Mouse (Mus musculus) forebrain, embryonic 15.5 days (tissue): ENCODE results near the gene Serpinb9g. TPM values are rescaled to one million over a fixed set of nuclear protein-coding genes. Genes with fewer than 3 reads are reported as not detected.
"Not testable (repeated sequence)": the region's sequence is repeated elsewhere in the genome, so short reads cannot be mapped to it uniquely, and the experiment has no call there.

Source experiments
- ATAC-seq: fragments of 200-750 bp; cut with Nextera tagmentation; replicated peaks from 2 replicates; pipeline ENCODE4 v1.8.0; 2017; ENCODE audit warnings: mild to moderate bottlenecking, moderate TSS enrichment, moderate library complexity
- H3K27ac ChIP-seq: fragments of 300-500 bp; sonication (generic); replicated peaks from 2 replicates; pipeline ENCODE4 v1.5.1; 2015; ENCODE audit warnings: mild to moderate bottlenecking, inconsistent platforms
- H3K27me3 ChIP-seq: fragments of 300-500 bp; sonication (generic); 2 replicates; pipeline ENCODE4 v1.6.1; 2015; ENCODE audit warnings: inconsistent platforms
- H3K36me3 ChIP-seq: fragments of 300-500 bp; sonication (generic); 2 replicates; pipeline ENCODE4 v1.6.1; 2015; ENCODE audit warnings: mild to moderate bottlenecking, inconsistent platforms
- H3K4me1 ChIP-seq: fragments of 300-500 bp; sonication (generic); 2 replicates; pipeline ENCODE4 v1.6.1; 2015; ENCODE audit warnings: inconsistent platforms
- H3K4me2 ChIP-seq: fragments of 300-500 bp; sonication (generic); replicated peaks from 2 replicates; pipeline ENCODE4 v1.6.1; 2015; ENCODE audit warnings: mild to moderate bottlenecking, inconsistent platforms
- H3K4me3 ChIP-seq: fragments of 300-500 bp; sonication (generic); 2 replicates; pipeline ENCODE4 v1.5.1; 2015; ENCODE audit warnings: mild to moderate bottlenecking, inconsistent platforms
- H3K9ac ChIP-seq: fragments of 300-500 bp; sonication (generic); replicated peaks from 2 replicates; pipeline ENCODE4 v1.6.1; 2015; ENCODE audit warnings: mild to moderate bottlenecking, inconsistent platforms
- H3K9me3 ChIP-seq: fragments of 300-500 bp; sonication (generic); 2 replicates; pipeline ENCODE4 v1.6.1; 2016; ENCODE audit warnings: inconsistent platforms
- WGBS: fragments of 180-500 bp; shearing (Covaris S2); methylation state at CpG from one replicate; pipeline ENCODE4 v1.1.7; 2015; ENCODE audit warnings: mixed read lengths; 5-methylcytosine and 5-hydroxymethylcytosine counted together
- polyA plus RNA-seq: library from polyadenylated mRNA; unstranded; fragments of >200 nt; fragmentation: Nextera tagmentation; extraction: Ambion mirVana; gene quantifications from 2 replicates; pipeline ENCODE4 v1.2.1, GENCODE M21; 2015

Serpinb9g gene
- polyA plus RNA-seq: not detected in 2 replicates

DNA sequence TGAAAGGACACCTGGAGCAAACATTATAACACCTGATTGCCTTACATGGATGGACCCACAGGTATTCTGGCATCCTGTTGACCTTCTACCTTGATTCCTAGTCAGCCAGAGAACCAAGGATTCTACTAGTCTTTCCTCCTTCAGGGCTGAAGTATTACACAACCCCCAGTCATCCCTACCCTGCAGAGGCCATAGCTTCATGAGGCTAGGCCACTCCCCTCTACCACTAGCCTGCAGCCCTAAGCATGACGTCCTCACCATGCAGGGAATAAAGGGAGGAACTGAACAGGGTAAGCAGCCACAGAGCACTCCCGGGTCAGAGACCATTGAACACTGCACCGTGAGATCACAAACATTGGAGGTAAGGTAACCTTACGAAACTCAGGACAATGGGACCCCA is at the start of gene Serpinb9g:
Gene Serpinb9g (plus strand): TSS at position 301 of the 400 bp plus-strand sequence.
- 80% methylated on average over 4 of the region's 4 CpGs for WGBS
- H3K27me3 ChIP-seq, H3K9ac ChIP-seq, H3K27ac ChIP-seq, ATAC-seq, H3K4me3 ChIP-seq, H3K4me2 ChIP-seq, H3K36me3 ChIP-seq, H3K9me3 ChIP-seq, H3K4me1 ChIP-seq: not testable (repeated sequence)

DNA sequence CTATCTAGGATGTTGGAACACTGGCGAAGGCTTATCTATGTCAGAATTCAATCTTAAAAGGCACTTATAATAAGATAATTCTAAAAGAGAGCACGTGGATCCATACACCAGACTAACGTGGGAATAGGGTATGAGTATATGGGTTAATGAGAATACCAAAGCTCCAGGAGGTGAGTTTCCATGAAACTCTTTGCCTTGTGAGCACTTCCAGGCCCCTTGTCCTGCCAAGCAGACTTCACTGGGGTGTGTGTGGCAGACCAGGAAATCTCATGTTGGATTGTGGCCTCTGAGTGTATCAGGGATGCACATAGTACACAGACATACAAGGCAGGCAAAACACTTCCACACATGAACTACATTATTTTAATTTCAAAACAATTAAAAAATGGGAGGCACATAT is 718 bp upstream of the Serpinb9g start:
- 79% methylated on average over 3 of the region's 3 CpGs for WGBS
- not testable (repeated sequence) for H3K4me2 ChIP-seq, H3K4me1 ChIP-seq, H3K9ac ChIP-seq, H3K27ac ChIP-seq, H3K27me3 ChIP-seq, H3K9me3 ChIP-seq, H3K36me3 ChIP-seq, H3K4me3 ChIP-seq, ATAC-seq

DNA sequence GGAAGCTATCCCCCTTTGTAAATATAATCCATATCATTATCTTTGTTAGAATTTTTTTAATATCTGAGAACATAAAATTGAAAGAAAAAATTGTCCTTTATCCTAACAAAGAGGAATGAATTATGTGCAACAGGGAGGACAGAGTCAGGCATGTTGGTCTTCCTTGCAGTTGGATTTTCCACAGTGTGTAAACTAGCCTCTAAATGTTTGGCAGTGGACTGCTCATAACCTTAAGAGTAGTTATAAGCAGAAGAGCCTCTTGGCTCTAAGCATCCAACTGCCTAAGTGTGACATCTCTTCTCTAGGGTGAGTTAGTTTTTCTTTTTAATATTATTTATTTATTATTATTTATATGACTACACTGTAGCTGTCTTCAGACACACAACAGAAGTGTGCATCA is 40.0 kb downstream of the Serpinb9g start:
- Histone ChIP-seq H3K9ac (no peak overlapping the region), H3K4me3 (no peak overlapping the region), H3K4me1 (no peaks in the 10 kb centered on the region), H3K9me3 (peaks cover 15% of the 10 kb centered on the region), H3K36me3 (no peaks in the 10 kb centered on the region), H3K4me2 (no peak overlapping the region), H3K27ac (no peak overlapping the region), H3K27me3 (no peaks in the 10 kb centered on the region)
- ATAC-seq: no peak

DNA sequence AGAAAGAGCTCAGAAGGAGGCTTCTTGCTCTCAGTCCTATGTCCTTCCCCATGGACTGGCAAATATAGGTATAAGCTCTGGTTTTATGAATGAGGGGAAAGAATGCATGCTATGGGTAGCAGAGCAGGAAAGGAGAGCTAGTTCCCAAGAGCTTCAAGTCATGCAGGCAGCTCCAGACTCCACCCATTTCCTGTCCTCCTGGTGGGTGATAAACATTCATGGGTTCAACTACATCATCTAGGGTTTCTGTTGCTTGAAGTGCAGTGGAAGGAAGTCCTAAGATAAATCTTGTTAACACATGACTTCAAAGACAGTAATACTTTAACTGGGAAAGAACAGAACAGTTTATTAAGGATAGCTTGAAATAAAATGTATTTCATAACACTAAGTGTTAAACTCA is 48.2 kb downstream of the Serpinb9g start:
- H3K4me1 ChIP-seq: no peaks in the 10 kb centered on the region
- H3K9me3 ChIP-seq: 0 out of 2 replicates have a peak, but pooled peaks cover 16% of the 10 kb centered on the region
- H3K27ac ChIP-seq: no peak overlapping the region
- no peak overlapping the region for H3K4me3 ChIP-seq
- no peak overlapping the region for H3K9ac ChIP-seq
- H3K27me3 ChIP-seq: no peaks in the 10 kb centered on the region
- no peak for ATAC-seq
- H3K4me2 ChIP-seq: no peak overlapping the region
- H3K36me3 ChIP-seq: no peaks in the 10 kb centered on the region

Other genes starting within 250 kb of the Serpinb9g start
- gene Serpinb9e, start 235.2 kb upstream of the Serpinb9g start, polyA plus RNA-seq: not detected in 2 replicates
- not detected in 2 replicates for gene Serpinb9f, start 160.7 kb upstream of the Serpinb9g start, polyA plus RNA-seq
- gene Gm11397, start 89.0 kb upstream of the Serpinb9g start, polyA plus RNA-seq: not detected in 2 replicates
- gene Serpinb6d, start 176.6 kb downstream of the Serpinb9g start, polyA plus RNA-seq: not detected in 2 replicates